Mouse (Mus musculus) heart, embryonic 14.5 days (tissue): ENCODE data around the gene Ripor2. TPM values are rescaled to one million over a fixed set of nuclear protein-coding genes. Genes with fewer than 3 reads are reported as not detected.
A peak's percentile ranks its signal among the peaks of the same experiment; 100 is the strongest.

ENCODE experiments used
- ATAC-seq: fragments of 200-750 bp; cut with Nextera tagmentation; 2 replicates; pipeline ENCODE4 v1.8.0; 2017; ENCODE audit warnings: low read depth, moderate TSS enrichment; ENCODE audit not compliant: insufficient number of reproducible peaks, insufficient read depth, low FRiP score
- H3K27ac ChIP-seq, 2 experiments: fragments of 200-500 bp in 1 of 2; fragments of 300-500 bp in 1 of 2; sonication (generic) in 1 of 2; replicated peaks in 1 of 2; 2 replicates each; pipeline ENCODE4 v1.5.1; 2012 to 2014; ENCODE audit warnings: low read depth in 2 of 2, low read length in 2 of 2, control low read depth in 1 of 2, mild to moderate bottlenecking in 1 of 2, mixed read lengths in 1 of 2; ENCODE audit not compliant: control insufficient read depth in 1 of 2, insufficient read depth in 1 of 2
- H3K27me3 ChIP-seq: fragments of 300-500 bp; sonication (generic); 2 replicates; pipeline ENCODE4 v1.6.1; 2014; ENCODE audit warnings: mild to moderate bottlenecking, low read length, control low read depth; ENCODE audit not compliant: control insufficient read depth, insufficient read depth
- H3K36me3 ChIP-seq: fragments of 300-500 bp; sonication (generic); 2 replicates; pipeline ENCODE4 v1.6.1; 2014; ENCODE audit warnings: mild to moderate bottlenecking, control low read depth, low read length, mixed read lengths; ENCODE audit not compliant: control insufficient read depth, insufficient read depth
- H3K4me1 ChIP-seq, 2 experiments: fragments of 200-500 bp in 1 of 2; fragments of 300-500 bp in 1 of 2; sonication (generic) in 1 of 2; 2 replicates each; pipeline ENCODE4 v1.6.1; 2012 to 2014; ENCODE audit warnings: low read length in 2 of 2, control low read depth in 1 of 2, mixed read lengths in 1 of 2; ENCODE audit not compliant: control insufficient read depth in 2 of 2, insufficient read depth in 2 of 2
- H3K4me2 ChIP-seq: fragments of 300-500 bp; sonication (generic); 2 replicates; pipeline ENCODE4 v1.6.1; 2014; ENCODE audit warnings: mild to moderate bottlenecking, low read length
- H3K4me3 ChIP-seq, 2 experiments: fragments of 200-500 bp in 1 of 2; fragments of 300-500 bp in 1 of 2; sonication (generic) in 1 of 2; 2 replicates each; pipeline ENCODE4 v1.5.1; 2012 to 2014; ENCODE audit warnings: low read length in 2 of 2, mild to moderate bottlenecking in 2 of 2, control low read depth in 1 of 2, low read depth in 1 of 2, moderate library complexity in 1 of 2; ENCODE audit not compliant: control insufficient read depth in 1 of 2, insufficient read depth in 1 of 2
- H3K9ac ChIP-seq: fragments of 300-500 bp; sonication (generic); 2 replicates; pipeline ENCODE4 v1.6.1; 2014; ENCODE audit warnings: mild to moderate bottlenecking, low read length
- H3K9me3 ChIP-seq: fragments of 300-500 bp; sonication (generic); 2 replicates; pipeline ENCODE4 v1.6.1; 2016; ENCODE audit warnings: low read length, control low read depth; ENCODE audit not compliant: control insufficient read depth
- WGBS: fragments of 180-500 bp; shearing (Covaris S2); extraction: QIAGEN DNeasy Blood & Tissue Kit; methylation state at CpG from one replicate; pipeline ENCODE4 v1.1.7; 2014; 5-methylcytosine and 5-hydroxymethylcytosine counted together
- polyA plus RNA-seq: library from polyadenylated mRNA; unstranded; fragments of >200 nt; fragmentation: Nextera tagmentation; extraction: Ambion mirVana; gene quantifications from 2 replicates; pipeline ENCODE4 v1.2.1, GENCODE M21; 2014

Gene Ripor2
- polyA plus RNA-seq, 1 experiment from 2014 or later = 13.1 TPM

DNA sequence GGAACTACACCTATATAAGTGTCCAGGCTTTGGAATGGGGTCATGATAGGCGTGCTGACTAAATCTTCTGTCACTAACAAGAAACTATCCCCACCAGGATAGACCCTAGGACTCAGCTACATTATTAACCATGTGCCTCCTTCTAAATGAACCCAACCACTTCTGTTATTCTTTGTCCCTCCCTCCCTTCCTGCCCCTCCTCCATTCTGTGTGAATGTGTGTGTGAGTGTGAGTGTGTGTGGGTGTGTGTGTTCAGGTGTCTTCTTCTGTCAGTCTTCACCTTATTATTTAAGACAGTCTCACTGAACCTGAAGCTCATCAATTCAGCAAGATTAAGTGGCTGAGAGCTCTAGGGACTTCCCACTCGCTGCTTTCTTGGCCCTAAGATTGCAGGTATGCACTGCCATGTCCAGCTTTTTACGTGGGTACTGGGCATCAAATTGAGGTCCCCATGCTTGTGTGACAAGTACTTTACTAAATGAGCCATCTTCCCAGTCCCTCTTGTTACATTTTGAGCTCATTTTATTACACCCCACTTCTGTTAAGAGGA lies 58.9 kb downstream of the Ripor2 start:
- Histone ChIP-seq H3K4me2 (peak overlapping the region; percentile 84), H3K27ac (no peak overlapping the region), H3K9me3 (no peaks in the 10 kb centered on the region), H3K4me1 (peaks cover 25 to 51% of the 10 kb centered on the region in 2 experiments), H3K4me3 (no peak overlapping the region), H3K27me3 (no peaks in the 10 kb centered on the region), H3K9ac (no peak overlapping the region), H3K36me3 (no peaks in the 10 kb centered on the region)
- ATAC-seq = no peak
- 76% methylated on average over 3 of the region's 3 CpGs for WGBS

GRCm38 (mm10) chr13:24641491-24642430 lies 59.8 kb downstream of the Ripor2 start:
- no peaks in the 10 kb centered on the region for H3K27me3 ChIP-seq
- H3K4me3 ChIP-seq = no peak overlapping the region
- H3K9ac ChIP-seq = no peak overlapping the region
- H3K36me3 ChIP-seq = no peaks in the 10 kb centered on the region
- H3K4me2 ChIP-seq = no peak overlapping the region
- ATAC-seq = no peak
- WGBS = 59% methylated on average over 7 of the region's 7 CpGs
- peaks cover 25 to 51% of the 10 kb centered on the region in 2 experiments for H3K4me1 ChIP-seq
- no peak overlapping the region for H3K27ac ChIP-seq
- H3K9me3 ChIP-seq = no peaks in the 10 kb centered on the region

- 82% methylated on average over 3 of the region's 3 CpGs for WGBS
- ATAC-seq = no peak
- Histone ChIP-seq H3K4me2 (no peak overlapping the region), H3K27ac (no peak overlapping the region), H3K4me3 (no peak overlapping the region), H3K36me3 (no peaks in the 10 kb centered on the region), H3K4me1 (peaks cover 14 to 32% of the 10 kb centered on the region in 2 experiments), H3K9me3 (no peaks in the 10 kb centered on the region), H3K27me3 (no peaks in the 10 kb centered on the region), H3K9ac (no peak overlapping the region)
Observed at GRCm38 (mm10) chr13:24645146-24645545, 63.2 kb downstream of the Ripor2 start.

DNA sequence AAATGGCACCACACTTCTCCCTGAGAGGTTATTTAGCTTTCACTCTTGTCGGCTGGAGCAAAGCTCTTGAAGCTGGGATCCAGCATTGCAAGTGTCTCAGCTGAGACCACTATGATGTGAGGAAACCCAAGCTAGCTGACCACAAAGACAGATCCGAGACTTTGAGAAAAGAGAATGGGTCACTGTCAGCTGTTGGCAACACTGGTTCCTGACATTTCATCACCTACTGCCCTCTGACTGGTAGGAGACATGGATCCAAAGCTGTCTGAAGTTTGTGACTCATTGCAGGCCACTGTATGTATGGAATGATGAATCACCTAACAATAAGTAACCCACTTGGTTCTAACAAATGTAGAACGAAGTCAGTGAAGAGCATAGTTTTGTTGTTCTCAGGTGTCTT lies 64.3 kb downstream of the Ripor2 start:
- no peak overlapping the region for H3K9ac ChIP-seq
- H3K27me3 ChIP-seq = no peaks in the 10 kb centered on the region
- no peak overlapping the region for H3K4me3 ChIP-seq
- no peak for ATAC-seq
- H3K27ac ChIP-seq = no peak overlapping the region
- WGBS = 58% methylated on average over 3 of the region's 3 CpGs
- no peaks in the 10 kb centered on the region for H3K9me3 ChIP-seq
- no peak overlapping the region for H3K4me2 ChIP-seq
- H3K36me3 ChIP-seq = no peaks in the 10 kb centered on the region
- H3K4me1 ChIP-seq = peaks cover 15 to 29% of the 10 kb centered on the region in 2 experiments

GRCm38 (mm10) chr13:24647444-24647843 lies 65.5 kb downstream of the Ripor2 start:
- no peak for ATAC-seq
- peaks cover 15 to 32% of the 10 kb centered on the region in 2 experiments for H3K4me1 ChIP-seq
- H3K4me2 ChIP-seq = no peak overlapping the region
- H3K9me3 ChIP-seq = no peaks in the 10 kb centered on the region
- no peak overlapping the region for H3K4me3 ChIP-seq
- WGBS = 80% methylated on average over 2 of the region's 2 CpGs
- H3K9ac ChIP-seq = no peak overlapping the region
- no peaks in the 10 kb centered on the region for H3K27me3 ChIP-seq
- H3K36me3 ChIP-seq = no peaks in the 10 kb centered on the region
- H3K27ac ChIP-seq = no peak overlapping the region

GRCm38 (mm10) chr13:24648027-24648426 lies 66.0 kb downstream of the Ripor2 start:
- Histone ChIP-seq H3K9me3 (no peaks in the 10 kb centered on the region), H3K27me3 (no peaks in the 10 kb centered on the region), H3K9ac (no peak overlapping the region), H3K27ac (no peak overlapping the region), H3K4me2 (no peak overlapping the region), H3K36me3 (no peaks in the 10 kb centered on the region), H3K4me3 (no peak overlapping the region), H3K4me1 (peaks cover 15 to 37% of the 10 kb centered on the region in 2 experiments)
- 31% methylated on average over 5 of the region's 5 CpGs for whole genome bisulfite sequencing
- no peak for ATAC-seq

- H3K4me2 ChIP-seq = no peak overlapping the region
- H3K9ac ChIP-seq = no peak overlapping the region
- 95% methylated on average over 3 of the region's 3 CpGs for WGBS
- peaks cover 9 to 30% of the 10 kb centered on the region in 2 experiments for H3K4me1 ChIP-seq
- no peaks in the 10 kb centered on the region for H3K36me3 ChIP-seq
- no peak overlapping the region for H3K4me3 ChIP-seq
- H3K27ac ChIP-seq = no peak overlapping the region
- H3K9me3 ChIP-seq = no peaks in the 10 kb centered on the region
- ATAC-seq = no peak
- no peaks in the 10 kb centered on the region for H3K27me3 ChIP-seq
Observed at GRCm38 (mm10) chr13:24648668-24649067, 66.7 kb downstream of the Ripor2 start.
